ENCODE assay signal across 17 mouse cellular contexts in the genomic region with DNA sequence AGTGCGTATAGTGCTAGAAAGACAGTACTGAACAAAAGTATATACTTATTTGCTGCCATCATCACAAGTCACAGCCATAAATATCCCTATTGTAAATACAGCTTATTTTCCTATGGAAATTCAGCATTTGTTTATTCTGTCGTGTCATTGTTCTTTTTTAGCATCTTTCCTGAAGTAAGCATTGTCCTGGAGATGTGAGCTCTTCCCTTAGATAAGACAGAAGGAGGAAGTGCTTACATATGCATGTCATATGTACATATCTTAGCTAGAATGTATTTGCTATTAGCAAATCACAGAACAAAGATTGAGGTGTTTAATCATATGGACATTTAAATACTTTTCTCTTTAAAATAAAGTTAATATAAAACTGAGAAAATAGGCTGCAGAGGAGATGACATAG.
DNase-seq lines count a peak whose midpoint lies in the region; TF ChIP-seq lines count a peak whose summit lies in the region.
"Had no signal": no experiment of that assay in that cellular context is flagged by ENCODE, and none has a peak within 500 bp of the region (broad histone marks: within the 10 kb centered on the region; RNA-seq: fewer than 3 reads in every experiment).

No protein-coding gene starts in this region.

- H3K36me3 ChIP-seq in MEL (ENCODE audit: control insufficient read depth in 1 of 2, insufficient read depth in 2 of 2, low read length in 2 of 2), result peaks cover 0 to 12% of the 10 kb centered on the region in 2 experiments; a peak in 2 of 4 replicates

- DNase-seq in MEL (ENCODE audit: low read depth, low spot score), result peak; percentile 26
- no peak for DNase-seq in right cerebral cortex, postnatal 25 days
- DNase-seq: adrenal gland, adult 2 months; adrenal gland, adult 8-10 months; adrenal gland, postnatal 10 days; adrenal gland, postnatal 14 days; adrenal gland, postnatal 25 days; adrenal gland, postnatal 36 days; B cell, adult 2 months; cerebellum, adult 11 months; cerebellum, adult 11-12 months; cerebellum, adult 18-20 months; cerebellum, adult 2 months; cerebellum, adult 8-10 months had no signal

- TF ChIP-seq RAD21 in MEL (IDR thresholded peaks at IDR 0.05; ENCODE audit: low read depth, low read length), result no peak

- H3K9me3 ChIP-seq in MEL (replicated peaks; ENCODE audit: insufficient read depth, low read length), result no peaks in the 10 kb centered on the region
- H3K9me3 ChIP-seq: G1E had no signal

- TF ChIP-seq POLR2A in MEL (IDR thresholded peaks at IDR 0.05; ENCODE audit: control insufficient read depth in 1 of 2, insufficient read depth in 1 of 2, low read depth in 1 of 2, low read length in 2 of 2, poor library complexity in 1 of 2), result no peak

- no peak overlapping the region for H3K4me3 ChIP-seq in MEL (ENCODE audit: control insufficient read depth in 1 of 2, insufficient read depth in 1 of 2, low read depth in 2 of 2, low read length in 2 of 2)

- H3K27ac ChIP-seq in MEL (ENCODE audit: control insufficient read depth, low read depth, low read length), result no peak overlapping the region

- H3K79me2 ChIP-seq in MEL (ENCODE audit: control insufficient read depth, insufficient read depth, low read length, poor library complexity), result no peaks in the 10 kb centered on the region

- TF ChIP-seq CTCF in MEL (IDR thresholded peaks at IDR 0.05 in 2 of 3, conservative IDR thresholded peaks at IDR 0.05 in 1 of 3; ENCODE audit: control insufficient read depth in 1 of 3, insufficient read depth in 1 of 3, low read depth in 2 of 3, low read length in 3 of 3, poor library complexity in 1 of 3, severe bottlenecking in 1 of 3), result no peak

- no peak overlapping the region for H3K9ac ChIP-seq in MEL (ENCODE audit: control insufficient read depth, low read depth, low read length, poor library complexity, severe bottlenecking)

- H3K4me1 ChIP-seq in MEL (ENCODE audit: control insufficient read depth in 1 of 2, insufficient read depth in 2 of 2, low read length in 2 of 2), result no peaks in the 10 kb centered on the region

- H3K27me3 ChIP-seq in MEL (ENCODE audit: control insufficient read depth in 1 of 2, insufficient read depth in 2 of 2, low read length in 2 of 2), result no peaks in the 10 kb centered on the region
- H3K27me3 ChIP-seq: CH12.LX, Patski had no signal

- peak in 1 of 2 experiments; percentile 54; a peak in 2 of 4 replicates for TF ChIP-seq EP300 in MEL (IDR thresholded peaks at IDR 0.05; ENCODE audit: low read depth in 1 of 2, low read length in 2 of 2)

TF ChIP-seq in MEL, 35 proteins besides CTCF, POLR2A, EP300 and RAD21:
- 0 out of 2 replicates have a peak, but pooled peaks have one; percentile 28 for TF ChIP-seq ETS1 (IDR thresholded peaks at IDR 0.05; ENCODE audit: low read depth, low read length)
- TF ChIP-seq TAL1 (IDR thresholded peaks at IDR 0.05; ENCODE audit: low read length), result no peak
- TF ChIP-seq GATA1 (IDR thresholded peaks at IDR 0.05; ENCODE audit: low read depth, low read length), result peak; percentile 49; the same call in 1 of the 2 replicates
- TF ChIP-seq RCOR1 (IDR thresholded peaks at IDR 0.05; ENCODE audit: low read depth, low read length), result peak; percentile 53; the same call in 1 of the 2 replicates
TF ChIP-seq in MEL: peak in this region for 3.
